Mouse (Mus musculus) megakaryocyte, embryonic 14.5 days (primary cell): ENCODE results near the gene Gm49325.

ENCODE experiments used
- FLI1 ChIP-seq: IDR thresholded peaks from 2 replicates; pipeline ENCODE4 v1.6.1; 2012; ENCODE audit warnings: low read length, inconsistent platforms, mixed read lengths
- GATA1 ChIP-seq: IDR thresholded peaks from 3 replicates; pipeline ENCODE4 v1.6.1; 2012; ENCODE audit warnings: mixed read lengths, low read length, inconsistent platforms, borderline replicate concordance

GRCm38 (mm10) chr10:77572225-77572624 is 33.8 kb upstream of the Gm49325 start:
- TF ChIP-seq GATA1 = no peak
- no peak for TF ChIP-seq FLI1
